Mouse (Mus musculus): ENCODE data around the gene Olfr272. TPM values are rescaled to one million over a fixed set of nuclear protein-coding genes. Genes with fewer than 3 reads are reported as not detected.

Olfr272 gene
- total RNA-seq, 1 experiment: not detected

- H3K9me3 ChIP-seq (ENCODE audit: control insufficient read depth, insufficient read depth, low read depth, low read length): no peaks in the 10 kb centered on the region
- no peak for DNase-seq (ENCODE audit: low read depth, low spot score)
Measured at GRCm38 (mm10) chr4:52930480-52930879, 11.5 kb upstream of the Olfr272 start.

DNA sequence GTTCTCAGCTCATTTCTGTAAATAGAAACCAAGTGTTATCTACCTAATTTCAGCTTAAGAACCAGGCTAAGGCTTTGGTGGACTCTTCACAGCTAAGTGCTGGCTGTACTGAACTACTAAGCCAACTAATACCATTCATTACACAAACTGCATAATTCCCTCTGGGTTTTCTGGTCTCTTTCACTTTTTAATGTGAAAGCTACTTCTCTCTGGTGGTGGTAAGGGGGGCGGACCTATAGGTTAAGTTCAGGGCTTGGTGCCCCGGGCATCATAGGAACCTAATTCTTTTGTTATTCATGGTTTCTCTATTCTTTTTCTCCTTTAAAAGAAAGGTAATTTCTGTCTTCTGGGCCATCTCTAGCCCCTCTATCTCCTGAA, 1.7 kb downstream of the Olfr272 start:
- no peak for DNase-seq (ENCODE audit: low read depth, low spot score)
- in situ Hi-C loops (cut with MboI; ENCODE audit: low sequenced_read_pairs in 2 of 2, unreplicated experiment in 2 of 2): no loop called here
- Histone ChIP-seq H3K36me3 (ENCODE audit: control insufficient read depth, insufficient read depth, low read length, poor library complexity, severe bottlenecking) (no peaks in the 10 kb centered on the region), H3K4me3 (ENCODE audit: insufficient read depth in 1 of 2, low read depth in 1 of 2, low read length in 2 of 2, poor library complexity in 1 of 2, severe bottlenecking in 1 of 2) (no peak overlapping the region), H3K4me1 (ENCODE audit: control insufficient read depth in 2 of 2, insufficient read depth in 2 of 2, low read length in 2 of 2, poor library complexity in 1 of 2) (no peaks in the 10 kb centered on the region), H3K9me3 (ENCODE audit: control insufficient read depth, insufficient read depth, low read depth, low read length) (no peaks in the 10 kb centered on the region), H3K27ac (ENCODE audit: insufficient read depth, low read depth, low read length, poor library complexity, severe bottlenecking) (no peak overlapping the region), H3K9ac (ENCODE audit: insufficient read depth, low read depth, low read length, poor library complexity, severe bottlenecking) (no peak overlapping the region)
- TF ChIP-seq ZNF384 (IDR thresholded peaks at IDR 0.05; ENCODE audit: low read depth, low read length): no peak
- no peak for TF ChIP-seq HCFC1 (IDR thresholded peaks at IDR 0.05; ENCODE audit: borderline replicate concordance, insufficient read depth, low read length)
- TF ChIP-seq MAFK (IDR thresholded peaks at IDR 0.05; ENCODE audit: insufficient read depth, low read depth, low read length): no peak
- TF ChIP-seq CHD2 (IDR thresholded peaks at IDR 0.05; ENCODE audit: low read depth, low read length): no peak
- TF ChIP-seq ZC3H11A (IDR thresholded peaks at IDR 0.05; ENCODE audit: borderline replicate concordance, low read depth, low read length): no peak

More at GRCm38 (mm10) chr4:52930480-52930879, 11.5 kb upstream of the Olfr272 start:
- in situ Hi-C loops (cut with MboI; ENCODE audit: low sequenced_read_pairs in 2 of 2, unreplicated experiment in 2 of 2): no loop called here
- no peak for TF ChIP-seq ZC3H11A (IDR thresholded peaks at IDR 0.05; ENCODE audit: borderline replicate concordance, low read depth, low read length)
- TF ChIP-seq MAFK (IDR thresholded peaks at IDR 0.05; ENCODE audit: insufficient read depth, low read depth, low read length): no peak
- TF ChIP-seq CHD2 (IDR thresholded peaks at IDR 0.05; ENCODE audit: low read depth, low read length): no peak
- no peak for TF ChIP-seq HCFC1 (IDR thresholded peaks at IDR 0.05; ENCODE audit: borderline replicate concordance, insufficient read depth, low read length)
- Histone ChIP-seq H3K4me1 (ENCODE audit: control insufficient read depth in 2 of 2, insufficient read depth in 2 of 2, low read length in 2 of 2, poor library complexity in 1 of 2) (no peaks in the 10 kb centered on the region), H3K4me3 (ENCODE audit: insufficient read depth in 1 of 2, low read depth in 1 of 2, low read length in 2 of 2, poor library complexity in 1 of 2, severe bottlenecking in 1 of 2) (no peak overlapping the region), H3K27ac (ENCODE audit: insufficient read depth, low read depth, low read length, poor library complexity, severe bottlenecking) (no peak overlapping the region), H3K36me3 (ENCODE audit: control insufficient read depth, insufficient read depth, low read length, poor library complexity, severe bottlenecking) (no peaks in the 10 kb centered on the region), H3K9ac (ENCODE audit: insufficient read depth, low read depth, low read length, poor library complexity, severe bottlenecking) (no peak overlapping the region)

- TF ChIP-seq ZC3H11A (IDR thresholded peaks at IDR 0.05; ENCODE audit: borderline replicate concordance, low read depth, low read length) (no peak), CHD2 (IDR thresholded peaks at IDR 0.05; ENCODE audit: low read depth, low read length) (no peak), MAFK (IDR thresholded peaks at IDR 0.05; ENCODE audit: insufficient read depth, low read depth, low read length) (no peak), HCFC1 (IDR thresholded peaks at IDR 0.05; ENCODE audit: borderline replicate concordance, insufficient read depth, low read length) (no peak), ZNF384 (IDR thresholded peaks at IDR 0.05; ENCODE audit: low read depth, low read length) (no peak)
- H3K4me1 ChIP-seq (ENCODE audit: control insufficient read depth in 2 of 2, insufficient read depth in 2 of 2, low read length in 2 of 2, poor library complexity in 1 of 2): no peaks in the 10 kb centered on the region
- H3K27ac ChIP-seq (ENCODE audit: insufficient read depth, low read depth, low read length, poor library complexity, severe bottlenecking): no peak overlapping the region
- no peaks in the 10 kb centered on the region for H3K36me3 ChIP-seq (ENCODE audit: control insufficient read depth, insufficient read depth, low read length, poor library complexity, severe bottlenecking)
- no peak overlapping the region for H3K9ac ChIP-seq (ENCODE audit: insufficient read depth, low read depth, low read length, poor library complexity, severe bottlenecking)
- no peaks in the 10 kb centered on the region for H3K9me3 ChIP-seq (ENCODE audit: control insufficient read depth, insufficient read depth, low read depth, low read length)
- DNase-seq (ENCODE audit: low read depth, low spot score): no peak
- H3K4me3 ChIP-seq (ENCODE audit: insufficient read depth in 1 of 2, low read depth in 1 of 2, low read length in 2 of 2, poor library complexity in 1 of 2, severe bottlenecking in 1 of 2): no peak overlapping the region
- in situ Hi-C loops (cut with MboI; ENCODE audit: low sequenced_read_pairs in 2 of 2, unreplicated experiment in 2 of 2): no loop called here
Measured at GRCm38 (mm10) chr4:52916659-52917310, 2.2 kb downstream of the Olfr272 start.

DNA sequence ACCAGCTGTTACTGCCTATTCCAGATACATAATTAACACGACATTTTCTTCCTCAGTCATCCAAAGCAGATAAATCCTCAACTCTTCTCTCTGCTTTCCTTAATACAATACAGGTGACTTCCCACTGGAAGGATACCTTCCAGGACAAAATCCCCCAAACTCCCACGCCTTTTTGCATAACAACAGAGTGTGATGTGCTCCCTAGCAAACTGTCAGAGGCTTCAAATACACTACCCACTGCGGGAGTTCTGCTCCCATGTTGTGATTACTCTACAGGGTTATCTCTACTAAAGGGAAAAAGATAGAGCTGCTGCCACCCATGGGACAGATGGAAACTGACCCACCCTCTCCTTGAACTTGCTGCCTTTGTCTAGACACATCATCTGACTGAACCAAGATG, 6.6 kb downstream of the Olfr272 start:
- peak; percentile 7 for DNase-seq (ENCODE audit: low read depth, low spot score)
- no peak for TF ChIP-seq HCFC1 (IDR thresholded peaks at IDR 0.05; ENCODE audit: borderline replicate concordance, insufficient read depth, low read length)
- TF ChIP-seq MAFK (IDR thresholded peaks at IDR 0.05; ENCODE audit: insufficient read depth, low read depth, low read length): no peak
- TF ChIP-seq CHD2 (IDR thresholded peaks at IDR 0.05; ENCODE audit: low read depth, low read length): no peak
- no peak for TF ChIP-seq ZNF384 (IDR thresholded peaks at IDR 0.05; ENCODE audit: low read depth, low read length)
- no peak for TF ChIP-seq ZC3H11A (IDR thresholded peaks at IDR 0.05; ENCODE audit: borderline replicate concordance, low read depth, low read length)
- Histone ChIP-seq H3K27ac (ENCODE audit: insufficient read depth, low read depth, low read length, poor library complexity, severe bottlenecking) (no peak overlapping the region), H3K4me1 (ENCODE audit: control insufficient read depth in 2 of 2, insufficient read depth in 2 of 2, low read length in 2 of 2, poor library complexity in 1 of 2) (no peaks in the 10 kb centered on the region), H3K9ac (ENCODE audit: insufficient read depth, low read depth, low read length, poor library complexity, severe bottlenecking) (no peak overlapping the region), H3K9me3 (ENCODE audit: control insufficient read depth, insufficient read depth, low read depth, low read length) (no peaks in the 10 kb centered on the region), H3K36me3 (ENCODE audit: control insufficient read depth, insufficient read depth, low read length, poor library complexity, severe bottlenecking) (no peaks in the 10 kb centered on the region), H3K4me3 (ENCODE audit: insufficient read depth in 1 of 2, low read depth in 1 of 2, low read length in 2 of 2, poor library complexity in 1 of 2, severe bottlenecking in 1 of 2) (no peak overlapping the region)
- in situ Hi-C loops (cut with MboI; ENCODE audit: low sequenced_read_pairs in 2 of 2, unreplicated experiment in 2 of 2): no loop called here
